Mouse (Mus musculus): ENCODE measurements around the gene Tmem252. TPM values are rescaled to one million over a fixed set of nuclear protein-coding genes. Genes with fewer than 3 reads are reported as not detected.

The Tmem252 gene
- polyA plus RNA-seq, 1 experiment from 2014 or later = 7.1 TPM

- no peak for ATAC-seq (ENCODE audit: insufficient number of reproducible peaks, insufficient read depth, low FRiP score, low read depth)
- Histone ChIP-seq H3K9me3 (ENCODE audit: control insufficient read depth, low read length) (no peaks in the 10 kb centered on the region), H3K9ac (ENCODE audit: low read length) (no peak overlapping the region), H3K36me3 (ENCODE audit: control insufficient read depth, insufficient read depth, low read length) (0 out of 2 replicates have a peak, but pooled peaks cover 4% of the 10 kb centered on the region), H3K4me1 (ENCODE audit: control insufficient read depth in 2 of 2, insufficient read depth in 2 of 2, low read length in 2 of 2) (peaks cover 12% of the 10 kb centered on the region in 2 experiments), H3K4me2 (ENCODE audit: low read length) (no peak overlapping the region), H3K27ac (replicated peaks in 1 of 2; ENCODE audit: control insufficient read depth in 1 of 2, insufficient read depth in 1 of 2, low read depth in 2 of 2, low read length in 2 of 2) (peak overlapping the region in 1 of 2 experiments; percentile 44; a peak in 1 of 4 replicates), H3K27me3 (ENCODE audit: control insufficient read depth, insufficient read depth, low read length) (no peaks in the 10 kb centered on the region), H3K4me3 (ENCODE audit: control insufficient read depth in 1 of 2, insufficient read depth in 1 of 2, low read depth in 1 of 2, low read length in 2 of 2) (no peak overlapping the region)
- 60% methylated on average over 8 of the region's 8 CpGs for WGBS
Observed at GRCm38 (mm10) chr19:24677242-24677984, 3.6 kb downstream of the Tmem252 start.

- 38% methylated on average over 12 of the region's 12 CpGs for WGBS
- no peak for ATAC-seq (ENCODE audit: insufficient number of reproducible peaks, insufficient read depth, low FRiP score, low read depth)
Observed at GRCm38 (mm10) chr19:24683016-24683720, 9.4 kb downstream of the Tmem252 start.

GRCm38 (mm10) chr19:24686411-24686810 is 12.6 kb downstream of the Tmem252 start:
- no peak for ATAC-seq (ENCODE audit: insufficient number of reproducible peaks, insufficient read depth, low FRiP score, low read depth)

More at GRCm38 (mm10) chr19:24683016-24683720, 9.4 kb downstream of the Tmem252 start:
- H3K9me3 ChIP-seq (ENCODE audit: control insufficient read depth, low read length) = no peaks in the 10 kb centered on the region
- no peak overlapping the region for H3K4me3 ChIP-seq (ENCODE audit: control insufficient read depth in 1 of 2, insufficient read depth in 1 of 2, low read depth in 1 of 2, low read length in 2 of 2)
- H3K4me1 ChIP-seq (ENCODE audit: control insufficient read depth in 2 of 2, insufficient read depth in 2 of 2, low read length in 2 of 2) = peaks cover 11 to 17% of the 10 kb centered on the region in 2 experiments
- peak overlapping the region; percentile 40; the same call in 1 of the 2 replicates for H3K9ac ChIP-seq (ENCODE audit: low read length)
- H3K36me3 ChIP-seq (ENCODE audit: control insufficient read depth, insufficient read depth, low read length) = 0 out of 2 replicates have a peak, but pooled peaks cover 4% of the 10 kb centered on the region
- peak overlapping the region; percentile 23; the same call in 1 of the 2 replicates for H3K4me2 ChIP-seq (ENCODE audit: low read length)
- H3K27me3 ChIP-seq (ENCODE audit: control insufficient read depth, insufficient read depth, low read length) = no peaks in the 10 kb centered on the region
- peak overlapping the region; percentile 79 to 81 for H3K27ac ChIP-seq (replicated peaks in 1 of 2; ENCODE audit: control insufficient read depth in 1 of 2, insufficient read depth in 1 of 2, low read depth in 2 of 2, low read length in 2 of 2)

DNA sequence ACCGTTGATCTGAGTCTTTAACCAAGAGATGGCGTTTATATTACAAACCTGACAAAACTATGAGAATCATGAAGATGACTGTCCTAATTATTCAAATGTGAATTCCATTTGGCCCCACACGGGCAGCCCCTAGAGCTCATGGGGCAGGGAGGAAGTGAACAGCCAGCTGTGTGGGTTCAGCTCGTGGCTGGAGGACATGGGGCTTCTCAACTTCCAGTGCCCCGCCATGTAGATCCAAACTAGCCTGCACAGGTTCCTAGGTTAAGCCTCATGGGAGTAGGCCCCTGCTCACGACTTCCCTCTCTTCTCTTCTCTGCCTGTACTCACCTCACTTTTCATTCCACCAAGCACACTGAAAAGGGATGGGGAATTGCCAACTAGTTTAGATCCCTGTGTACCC is 14.5 kb downstream of the Tmem252 start:
- Histone ChIP-seq H3K27ac (replicated peaks in 1 of 2; ENCODE audit: control insufficient read depth in 1 of 2, insufficient read depth in 1 of 2, low read depth in 2 of 2, low read length in 2 of 2) (no peak overlapping the region), H3K4me3 (ENCODE audit: control insufficient read depth in 1 of 2, insufficient read depth in 1 of 2, low read depth in 1 of 2, low read length in 2 of 2) (no peak overlapping the region), H3K4me1 (ENCODE audit: control insufficient read depth in 2 of 2, insufficient read depth in 2 of 2, low read length in 2 of 2) (peaks cover 11% of the 10 kb centered on the region in 2 experiments), H3K36me3 (ENCODE audit: control insufficient read depth, insufficient read depth, low read length) (peaks cover 4% of the 10 kb centered on the region), H3K9me3 (ENCODE audit: control insufficient read depth, low read length) (no peaks in the 10 kb centered on the region), H3K9ac (ENCODE audit: low read length) (no peak overlapping the region), H3K4me2 (ENCODE audit: low read length) (no peak overlapping the region), H3K27me3 (ENCODE audit: control insufficient read depth, insufficient read depth, low read length) (no peaks in the 10 kb centered on the region)
- 85% methylated on average over 6 of the region's 6 CpGs for WGBS
- no peak for ATAC-seq (ENCODE audit: insufficient number of reproducible peaks, insufficient read depth, low FRiP score, low read depth)

More at GRCm38 (mm10) chr19:24686411-24686810, 12.6 kb downstream of the Tmem252 start:
- H3K27me3 ChIP-seq (ENCODE audit: control insufficient read depth, insufficient read depth, low read length) = no peaks in the 10 kb centered on the region
- H3K4me3 ChIP-seq (ENCODE audit: control insufficient read depth in 1 of 2, insufficient read depth in 1 of 2, low read depth in 1 of 2, low read length in 2 of 2) = no peak overlapping the region
- no peak overlapping the region for H3K4me2 ChIP-seq (ENCODE audit: low read length)
- H3K9ac ChIP-seq (ENCODE audit: low read length) = no peak overlapping the region
- 91% methylated on average over 10 of the region's 10 CpGs for WGBS
- peaks cover 4% of the 10 kb centered on the region; the same call in 1 of the 2 replicates for H3K36me3 ChIP-seq (ENCODE audit: control insufficient read depth, insufficient read depth, low read length)
- H3K4me1 ChIP-seq (ENCODE audit: control insufficient read depth in 2 of 2, insufficient read depth in 2 of 2, low read length in 2 of 2) = peaks cover 12 to 17% of the 10 kb centered on the region in 2 experiments
- no peak overlapping the region for H3K27ac ChIP-seq (replicated peaks in 1 of 2; ENCODE audit: control insufficient read depth in 1 of 2, insufficient read depth in 1 of 2, low read depth in 2 of 2, low read length in 2 of 2)
- H3K9me3 ChIP-seq (ENCODE audit: control insufficient read depth, low read length) = no peaks in the 10 kb centered on the region

GRCm38 (mm10) chr19:24689531-24689930 is 15.7 kb downstream of the Tmem252 start:
- no peak overlapping the region for H3K4me2 ChIP-seq (ENCODE audit: low read length)
- ATAC-seq (ENCODE audit: insufficient number of reproducible peaks, insufficient read depth, low FRiP score, low read depth) = no peak
- no peak overlapping the region for H3K9ac ChIP-seq (ENCODE audit: low read length)
- H3K9me3 ChIP-seq (ENCODE audit: control insufficient read depth, low read length) = no peaks in the 10 kb centered on the region
- H3K27me3 ChIP-seq (ENCODE audit: control insufficient read depth, insufficient read depth, low read length) = no peaks in the 10 kb centered on the region
- H3K4me3 ChIP-seq (ENCODE audit: control insufficient read depth in 1 of 2, insufficient read depth in 1 of 2, low read depth in 1 of 2, low read length in 2 of 2) = no peak overlapping the region
- H3K36me3 ChIP-seq (ENCODE audit: control insufficient read depth, insufficient read depth, low read length) = peaks cover 4% of the 10 kb centered on the region
- 98% methylated on average over 4 of the region's 4 CpGs for WGBS
- peaks cover 3 to 5% of the 10 kb centered on the region in 2 experiments for H3K4me1 ChIP-seq (ENCODE audit: control insufficient read depth in 2 of 2, insufficient read depth in 2 of 2, low read length in 2 of 2)
- H3K27ac ChIP-seq (replicated peaks in 1 of 2; ENCODE audit: control insufficient read depth in 1 of 2, insufficient read depth in 1 of 2, low read depth in 2 of 2, low read length in 2 of 2) = no peak overlapping the region

- Histone ChIP-seq H3K27me3 (ENCODE audit: control insufficient read depth, insufficient read depth, low read length) (no peaks in the 10 kb centered on the region), H3K4me2 (ENCODE audit: low read length) (no peak overlapping the region), H3K9me3 (ENCODE audit: control insufficient read depth, low read length) (no peaks in the 10 kb centered on the region), H3K4me3 (ENCODE audit: control insufficient read depth in 1 of 2, insufficient read depth in 1 of 2, low read depth in 1 of 2, low read length in 2 of 2) (no peak overlapping the region), H3K27ac (replicated peaks in 1 of 2; ENCODE audit: control insufficient read depth in 1 of 2, insufficient read depth in 1 of 2, low read depth in 2 of 2, low read length in 2 of 2) (no peak overlapping the region), H3K4me1 (ENCODE audit: control insufficient read depth in 2 of 2, insufficient read depth in 2 of 2, low read length in 2 of 2) (peaks cover 3 to 5% of the 10 kb centered on the region in 2 experiments), H3K36me3 (ENCODE audit: control insufficient read depth, insufficient read depth, low read length) (peaks cover 4% of the 10 kb centered on the region), H3K9ac (ENCODE audit: low read length) (no peak overlapping the region)
- no peak for ATAC-seq (ENCODE audit: insufficient number of reproducible peaks, insufficient read depth, low FRiP score, low read depth)
- WGBS = 52% methylated on average over 2 of the region's 2 CpGs
Observed at GRCm38 (mm10) chr19:24692691-24693090, 18.9 kb downstream of the Tmem252 start.

DNA sequence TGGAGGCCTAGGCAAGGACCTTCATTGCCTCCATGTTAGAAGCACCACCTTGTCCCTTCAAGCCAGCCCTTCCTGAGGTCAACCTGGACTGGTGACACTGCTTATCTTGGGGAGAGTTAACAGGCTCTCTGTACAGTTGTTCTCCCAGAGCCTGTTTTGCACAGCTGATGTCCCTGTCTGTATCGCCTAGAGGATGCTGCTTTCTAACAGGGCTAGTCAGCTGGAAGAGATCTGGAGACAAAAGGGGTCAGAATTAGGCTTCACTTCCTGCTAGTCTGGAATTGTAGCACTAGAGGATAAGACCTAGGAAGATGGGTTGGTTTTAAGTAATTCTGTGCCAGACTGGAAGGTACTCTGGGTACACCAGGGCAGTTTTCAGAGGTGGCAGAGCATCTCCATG is 24.1 kb downstream of the Tmem252 start:
- Histone ChIP-seq H3K9ac (ENCODE audit: low read length) (no peak overlapping the region), H3K4me2 (ENCODE audit: low read length) (no peak overlapping the region), H3K9me3 (ENCODE audit: control insufficient read depth, low read length) (no peaks in the 10 kb centered on the region), H3K36me3 (ENCODE audit: control insufficient read depth, insufficient read depth, low read length) (peaks cover 3% of the 10 kb centered on the region; the same call in 1 of the 2 replicates), H3K27ac (replicated peaks in 1 of 2; ENCODE audit: control insufficient read depth in 1 of 2, insufficient read depth in 1 of 2, low read depth in 2 of 2, low read length in 2 of 2) (no peak overlapping the region), H3K4me3 (ENCODE audit: control insufficient read depth in 1 of 2, insufficient read depth in 1 of 2, low read depth in 1 of 2, low read length in 2 of 2) (no peak overlapping the region), H3K27me3 (ENCODE audit: control insufficient read depth, insufficient read depth, low read length) (no peaks in the 10 kb centered on the region), H3K4me1 (ENCODE audit: control insufficient read depth in 2 of 2, insufficient read depth in 2 of 2, low read length in 2 of 2) (peaks cover 6 to 8% of the 10 kb centered on the region in 2 experiments; a peak in 2 of 4 replicates)
- no peak for ATAC-seq (ENCODE audit: insufficient number of reproducible peaks, insufficient read depth, low FRiP score, low read depth)
- 26% methylated on average over 1 of the region's 1 CpGs for WGBS

All from heart, embryonic 14.5 days (tissue).